ENCODE assay signal across 12 mouse cellular contexts in the genomic region with DNA sequence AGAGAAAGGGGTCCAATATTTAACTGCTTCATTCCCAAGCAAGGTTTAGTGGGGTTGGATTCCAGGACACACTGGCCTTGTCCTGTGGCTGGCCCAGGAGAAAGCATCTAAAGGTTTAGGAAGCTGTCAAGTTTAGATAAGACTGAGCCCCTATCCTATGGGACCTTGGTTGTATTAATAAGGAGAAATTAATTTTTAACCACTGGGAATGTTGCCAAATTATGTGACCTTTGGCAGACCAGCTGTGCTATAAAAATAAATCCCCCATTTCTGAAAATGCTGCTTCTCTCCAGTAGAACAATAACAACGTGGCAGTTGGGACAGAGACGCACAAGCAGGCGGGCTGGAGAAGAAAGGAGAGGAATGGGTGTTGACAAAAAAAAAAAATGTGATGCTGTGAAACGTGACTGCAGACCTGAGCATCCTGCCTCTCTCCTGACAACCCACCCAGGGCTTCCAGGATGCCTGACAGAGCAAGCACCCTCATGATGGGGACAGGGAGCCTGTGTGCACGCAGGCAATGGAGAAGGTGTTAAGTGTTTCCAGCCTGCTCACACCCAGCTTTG. TPM values are rescaled to one million over a fixed set of nuclear protein-coding genes. Genes with fewer than 3 reads are reported as not detected.
DNase-seq lines count a peak whose midpoint lies in the region; ATAC-seq lines count a peak whose summit lies in the region.
"Had no signal": no experiment of that assay in that cellular context is flagged by ENCODE, and none has a peak within 500 bp of the region (broad histone marks: within the 10 kb centered on the region; RNA-seq: fewer than 3 reads in every experiment).

No protein-coding gene starts in this region.

- H3K27ac ChIP-seq in heart, embryonic 16.5 days (ENCODE audit: low read length) = peak overlapping the region; percentile 49
- peak overlapping the region; percentile 27; the same call in 1 of the 2 replicates for H3K27ac ChIP-seq in lung, embryonic 16.5 days (ENCODE audit: low read length)
- H3K27ac ChIP-seq in hindbrain, embryonic 14.5 days = no peak overlapping the region; the same call in 1 of the 2 replicates
- no peak overlapping the region for H3K27ac ChIP-seq in neural tube, embryonic 14.5 days (ENCODE audit: low read depth, low read length)
- H3K27ac ChIP-seq: liver, embryonic 13.5 days had no signal

- H3K4me2 ChIP-seq in heart, embryonic 16.5 days (ENCODE audit: low read depth, low read length) = no peak overlapping the region
- H3K4me2 ChIP-seq in lung, embryonic 16.5 days (ENCODE audit: low read depth, low read length) = no peak overlapping the region
- H3K4me2 ChIP-seq in hindbrain, embryonic 14.5 days (replicated peaks) = peak overlapping the region; percentile 98
- H3K4me2 ChIP-seq in neural tube, embryonic 14.5 days (ENCODE audit: low read depth, low read length) = peak overlapping the region; percentile 98
- H3K4me2 ChIP-seq: liver, embryonic 13.5 days had no signal

- 31% methylated on average over 5 of the region's 5 CpGs for WGBS in heart, embryonic 16.5 days
- WGBS in lung, embryonic 16.5 days = 19% methylated on average over 5 of the region's 5 CpGs
- 33% methylated on average over 5 of the region's 5 CpGs for WGBS in hindbrain, embryonic 14.5 days
- WGBS in neural tube, embryonic 14.5 days = 31% methylated on average over 5 of the region's 5 CpGs

- no peak for DNase-seq in heart, postnatal 36 days
- DNase-seq in lung, postnatal 36 days = no peak
- DNase-seq in hindbrain, embryonic 14.5 days (ENCODE audit: low spot score) = no peak
- DNase-seq in right cerebral cortex, adult 18-20 months = no peak
- no peak for DNase-seq in urinary bladder, postnatal 4 days (ENCODE audit: low spot score in 2 of 2)
- DNase-seq: gastrocnemius, postnatal 14 days; kidney, postnatal 4 days; liver, embryonic 13.5 days; right cerebral cortex, postnatal 4 days had no signal

- no peak; the same call in 1 of the 2 replicates for ATAC-seq in heart, embryonic 16.5 days (replicated peaks; ENCODE audit: extremely low read depth, insufficient read depth, low FRiP score)
- no peak for ATAC-seq in lung, embryonic 16.5 days (ENCODE audit: low read depth)
- no peak for ATAC-seq in hindbrain, embryonic 14.5 days (ENCODE audit: low FRiP score)
- no peak for ATAC-seq in neural tube, embryonic 14.5 days (ENCODE audit: low read depth)

- H3K27me3 ChIP-seq in heart, embryonic 16.5 days (ENCODE audit: control insufficient read depth, insufficient read depth, low read length) = peaks cover 11% of the 10 kb centered on the region
- H3K27me3 ChIP-seq in lung, embryonic 16.5 days (ENCODE audit: control insufficient read depth, insufficient read depth, low read depth, low read length) = no peaks in the 10 kb centered on the region; the same call in 1 of the 2 replicates
- H3K27me3 ChIP-seq in hindbrain, embryonic 14.5 days (ENCODE audit: control insufficient read depth, insufficient read depth, low read length) = no peaks in the 10 kb centered on the region; the same call in 1 of the 2 replicates
- H3K27me3 ChIP-seq in neural tube, embryonic 14.5 days (ENCODE audit: control insufficient read depth, insufficient read depth, low read length) = no peaks in the 10 kb centered on the region

- intact Hi-C loops in heart, postnatal 36 days (cut with DNase I) = loop anchor here (5.0 to 10.0 kb wide), 3 partner anchors 255 to 1565 kb away; no protein-coding TSS in a partner anchor

- peaks cover 14% of the 10 kb centered on the region; the same call in 1 of the 2 replicates for H3K4me1 ChIP-seq in heart, embryonic 16.5 days (ENCODE audit: control insufficient read depth, insufficient read depth, low read length)
- H3K4me1 ChIP-seq in lung, embryonic 16.5 days (replicated peaks; ENCODE audit: control insufficient read depth, insufficient read depth, low read length) = peaks cover 36% of the 10 kb centered on the region
- H3K4me1 ChIP-seq in hindbrain, embryonic 14.5 days (replicated peaks; ENCODE audit: control insufficient read depth, insufficient read depth, low read length) = peaks cover 38% of the 10 kb centered on the region
- H3K4me1 ChIP-seq in neural tube, embryonic 14.5 days (ENCODE audit: control insufficient read depth, insufficient read depth, low read length) = peaks cover 25% of the 10 kb centered on the region; the same call in 1 of the 2 replicates

- H3K9me3 ChIP-seq in heart, embryonic 16.5 days (replicated peaks; ENCODE audit: control insufficient read depth, low read length) = no peaks in the 10 kb centered on the region
- H3K9me3 ChIP-seq in lung, embryonic 16.5 days (ENCODE audit: control insufficient read depth, low read length) = no peaks in the 10 kb centered on the region
- no peaks in the 10 kb centered on the region for H3K9me3 ChIP-seq in hindbrain, embryonic 14.5 days (ENCODE audit: control insufficient read depth, low read length)
- H3K9me3 ChIP-seq in neural tube, embryonic 14.5 days (ENCODE audit: control insufficient read depth, low read length) = no peaks in the 10 kb centered on the region
- H3K9me3 ChIP-seq: liver, embryonic 13.5 days had no signal

- H3K4me3 ChIP-seq in heart, embryonic 16.5 days (ENCODE audit: low read length) = no peak overlapping the region
- no peak overlapping the region for H3K4me3 ChIP-seq in lung, embryonic 16.5 days (ENCODE audit: low read length)
- peak overlapping the region; percentile 12; the same call in 1 of the 2 replicates for H3K4me3 ChIP-seq in hindbrain, embryonic 14.5 days (replicated peaks; ENCODE audit: low read length)
- peak overlapping the region; percentile 9; the same call in 1 of the 2 replicates for H3K4me3 ChIP-seq in neural tube, embryonic 14.5 days (ENCODE audit: low read depth, low read length)
- H3K4me3 ChIP-seq: liver, embryonic 13.5 days had no signal

- no peak overlapping the region for H3K9ac ChIP-seq in heart, embryonic 16.5 days (ENCODE audit: low read length)
- H3K9ac ChIP-seq in lung, embryonic 16.5 days (ENCODE audit: low read length) = peak overlapping the region; percentile 12; the same call in 1 of the 2 replicates
- H3K9ac ChIP-seq in hindbrain, embryonic 14.5 days = peak overlapping the region; percentile 34; the same call in 1 of the 2 replicates
- 0 out of 2 replicates have a peak overlapping the region, but pooled peaks have one; percentile 2 for H3K9ac ChIP-seq in neural tube, embryonic 14.5 days (replicated peaks; ENCODE audit: low read depth, low read length)
- H3K9ac ChIP-seq: liver, embryonic 13.5 days had no signal

- H3K36me3 ChIP-seq in heart, embryonic 16.5 days (ENCODE audit: control insufficient read depth, insufficient read depth) = no peaks in the 10 kb centered on the region
- no peaks in the 10 kb centered on the region for H3K36me3 ChIP-seq in lung, embryonic 16.5 days (ENCODE audit: control insufficient read depth, insufficient read depth, low read length)
- no peaks in the 10 kb centered on the region for H3K36me3 ChIP-seq in hindbrain, embryonic 14.5 days (replicated peaks; ENCODE audit: control insufficient read depth, insufficient read depth)
- H3K36me3 ChIP-seq in neural tube, embryonic 14.5 days (ENCODE audit: control insufficient read depth, insufficient read depth, low read length) = no peaks in the 10 kb centered on the region
- H3K36me3 ChIP-seq: liver, embryonic 13.5 days had no signal

RNA-seq across cellular contexts. Expression of a gene that starts 6.8 kb away (rescaled TPM):
- polyA plus RNA-seq in heart, embryonic 16.5 days (2015; fragmentation: Nextera tagmentation; extraction: Ambion mirVana) = 6.9 and 8.5 TPM in 2 replicates
- total RNA-seq in heart, postnatal 36 days (2021) = 10 to 100 TPM; 25.3 to 28.3 TPM
- 11.6 and 13.3 TPM in 2 replicates for polyA plus RNA-seq in lung, embryonic 16.5 days (2015; fragmentation: Nextera tagmentation; extraction: Ambion mirVana)
- polyA plus RNA-seq in hindbrain, embryonic 14.5 days (2014; fragmentation: Nextera tagmentation; extraction: Ambion mirVana) = 34.1 and 34.5 TPM in 2 replicates
- polyA plus RNA-seq in neural tube, embryonic 14.5 days (2014; fragmentation: Nextera tagmentation; extraction: Ambion mirVana) = 35.8 and 39.4 TPM in 2 replicates

Comparison
In these comparisons a context has a peak if more than half of its experiments do, and no peak if none do; other contexts are left out.
1. H3K27ac ChIP-seq: peak in heart, embryonic 16.5 days (single experiment) and lung, embryonic 16.5 days (single experiment); none in hindbrain, embryonic 14.5 days (single experiment) and neural tube, embryonic 14.5 days (single experiment).
2. H3K4me2 ChIP-seq: peak in hindbrain, embryonic 14.5 days (single experiment) and neural tube, embryonic 14.5 days (single experiment); none in heart, embryonic 16.5 days (single experiment) and lung, embryonic 16.5 days (single experiment).
3. H3K4me3 ChIP-seq: peak in hindbrain, embryonic 14.5 days (single experiment) and neural tube, embryonic 14.5 days (single experiment); none in heart, embryonic 16.5 days (single experiment) and lung, embryonic 16.5 days (single experiment).